Mouse (Mus musculus): ENCODE results near the gene Camta1. TPM values are rescaled to one million over a fixed set of nuclear protein-coding genes. Genes with fewer than 3 reads are reported as not detected.

Gene Camta1
- polyA plus RNA-seq, 1 experiment from 2014 or later: 171 TPM

GRCm38 (mm10) chr4:151900735-151901134, 39.1 kb upstream of the Camta1 start:
- H3K9ac ChIP-seq: no peak overlapping the region
- DNase-seq (ENCODE audit: low spot score): no peak
- H3K4me3 ChIP-seq (replicated peaks; ENCODE audit: low read length): no peak overlapping the region
- H3K27me3 ChIP-seq (ENCODE audit: control insufficient read depth, insufficient read depth, low read length): no peaks in the 10 kb centered on the region
- WGBS: 58% methylated on average over 6 of the region's 6 CpGs
- H3K9me3 ChIP-seq (ENCODE audit: control insufficient read depth, low read length): no peaks in the 10 kb centered on the region
- H3K4me1 ChIP-seq (replicated peaks; ENCODE audit: control insufficient read depth, insufficient read depth, low read length): no peaks in the 10 kb centered on the region
- H3K36me3 ChIP-seq (replicated peaks; ENCODE audit: control insufficient read depth, insufficient read depth): no peaks in the 10 kb centered on the region
- H3K27ac ChIP-seq: no peak overlapping the region
- no peak for ATAC-seq (ENCODE audit: low FRiP score)
- no peak overlapping the region for H3K4me2 ChIP-seq (replicated peaks)

GRCm38 (mm10) chr4:151899707-151900384, 38.2 kb upstream of the Camta1 start:
- no peaks in the 10 kb centered on the region for H3K27me3 ChIP-seq (ENCODE audit: control insufficient read depth, insufficient read depth, low read length)
- H3K4me2 ChIP-seq (replicated peaks): no peak overlapping the region
- H3K4me3 ChIP-seq (replicated peaks; ENCODE audit: low read length): no peak overlapping the region
- H3K4me1 ChIP-seq (replicated peaks; ENCODE audit: control insufficient read depth, insufficient read depth, low read length): no peaks in the 10 kb centered on the region
- no peak overlapping the region for H3K9ac ChIP-seq
- H3K27ac ChIP-seq: no peak overlapping the region
- no peaks in the 10 kb centered on the region for H3K36me3 ChIP-seq (replicated peaks; ENCODE audit: control insufficient read depth, insufficient read depth)
- ATAC-seq (ENCODE audit: low FRiP score) (no peak), DNase-seq (ENCODE audit: low spot score) (no peak)
- WGBS: 75% methylated on average over 11 of the region's 11 CpGs
- H3K9me3 ChIP-seq (ENCODE audit: control insufficient read depth, low read length): no peaks in the 10 kb centered on the region

- H3K4me2 ChIP-seq (replicated peaks): no peak overlapping the region
- WGBS: 37% methylated on average over 13 of the region's 13 CpGs
- H3K27me3 ChIP-seq (ENCODE audit: control insufficient read depth, insufficient read depth, low read length): no peaks in the 10 kb centered on the region
- H3K4me1 ChIP-seq (replicated peaks; ENCODE audit: control insufficient read depth, insufficient read depth, low read length): no peaks in the 10 kb centered on the region
- no peaks in the 10 kb centered on the region for H3K36me3 ChIP-seq (replicated peaks; ENCODE audit: control insufficient read depth, insufficient read depth)
- no peak overlapping the region for H3K27ac ChIP-seq
- H3K9me3 ChIP-seq (ENCODE audit: control insufficient read depth, low read length): no peaks in the 10 kb centered on the region
- ATAC-seq (ENCODE audit: low FRiP score) (no peak), DNase-seq (ENCODE audit: low spot score) (no peak)
- no peak overlapping the region for H3K4me3 ChIP-seq (replicated peaks; ENCODE audit: low read length)
- no peak overlapping the region for H3K9ac ChIP-seq
Observed at GRCm38 (mm10) chr4:151898600-151899245, 37.0 kb upstream of the Camta1 start.

- Histone ChIP-seq H3K9ac (no peak overlapping the region), H3K4me2 (replicated peaks) (no peak overlapping the region), H3K4me1 (replicated peaks; ENCODE audit: control insufficient read depth, insufficient read depth, low read length) (no peaks in the 10 kb centered on the region), H3K27me3 (ENCODE audit: control insufficient read depth, insufficient read depth, low read length) (no peaks in the 10 kb centered on the region), H3K4me3 (replicated peaks; ENCODE audit: low read length) (no peak overlapping the region), H3K27ac (no peak overlapping the region), H3K36me3 (replicated peaks; ENCODE audit: control insufficient read depth, insufficient read depth) (no peaks in the 10 kb centered on the region), H3K9me3 (ENCODE audit: control insufficient read depth, low read length) (no peaks in the 10 kb centered on the region)
- ATAC-seq (ENCODE audit: low FRiP score) (no peak), DNase-seq (ENCODE audit: low spot score) (no peak)
- 73% methylated on average over 9 of the region's 9 CpGs for WGBS
Observed at GRCm38 (mm10) chr4:151897069-151897617, 35.5 kb upstream of the Camta1 start.

GRCm38 (mm10) chr4:151895624-151896023, 33.9 kb upstream of the Camta1 start:
- DNase-seq (ENCODE audit: low spot score): no peak
- Histone ChIP-seq H3K4me2 (replicated peaks) (no peak overlapping the region), H3K27me3 (ENCODE audit: control insufficient read depth, insufficient read depth, low read length) (no peaks in the 10 kb centered on the region), H3K4me3 (replicated peaks; ENCODE audit: low read length) (no peak overlapping the region), H3K36me3 (replicated peaks; ENCODE audit: control insufficient read depth, insufficient read depth) (no peaks in the 10 kb centered on the region), H3K4me1 (replicated peaks; ENCODE audit: control insufficient read depth, insufficient read depth, low read length) (no peaks in the 10 kb centered on the region), H3K9me3 (ENCODE audit: control insufficient read depth, low read length) (no peaks in the 10 kb centered on the region), H3K27ac (no peak overlapping the region), H3K9ac (no peak overlapping the region)
- ATAC-seq (ENCODE audit: low FRiP score): no peak
- 88% methylated on average over 7 of the region's 7 CpGs for WGBS

- Histone ChIP-seq H3K36me3 (replicated peaks; ENCODE audit: control insufficient read depth, insufficient read depth) (no peaks in the 10 kb centered on the region), H3K4me1 (replicated peaks; ENCODE audit: control insufficient read depth, insufficient read depth, low read length) (no peaks in the 10 kb centered on the region), H3K9me3 (ENCODE audit: control insufficient read depth, low read length) (no peaks in the 10 kb centered on the region), H3K9ac (no peak overlapping the region), H3K4me2 (replicated peaks) (no peak overlapping the region), H3K27ac (no peak overlapping the region), H3K4me3 (replicated peaks; ENCODE audit: low read length) (no peak overlapping the region), H3K27me3 (ENCODE audit: control insufficient read depth, insufficient read depth, low read length) (no peaks in the 10 kb centered on the region)
- DNase-seq (ENCODE audit: low spot score): no peak
- 90% methylated on average over 12 of the region's 12 CpGs for WGBS
- no peak for ATAC-seq (ENCODE audit: low FRiP score)
Observed at GRCm38 (mm10) chr4:151894926-151895325, 33.2 kb upstream of the Camta1 start.

GRCm38 (mm10) chr4:151893241-151893640, 31.6 kb upstream of the Camta1 start:
- DNase-seq (ENCODE audit: low spot score): no peak

GRCm38 (mm10) chr4:151881590-151881989, 19.9 kb upstream of the Camta1 start:
- no peak overlapping the region for H3K9ac ChIP-seq
- H3K9me3 ChIP-seq (ENCODE audit: control insufficient read depth, low read length): no peaks in the 10 kb centered on the region
- H3K27ac ChIP-seq: no peak overlapping the region
- H3K4me3 ChIP-seq (replicated peaks; ENCODE audit: low read length): no peak overlapping the region
- ATAC-seq (ENCODE audit: low FRiP score): no peak
- H3K27me3 ChIP-seq (ENCODE audit: control insufficient read depth, insufficient read depth, low read length): no peaks in the 10 kb centered on the region
- no peak for DNase-seq (ENCODE audit: low spot score)
- no peak overlapping the region for H3K4me2 ChIP-seq (replicated peaks)
- no peaks in the 10 kb centered on the region for H3K36me3 ChIP-seq (replicated peaks; ENCODE audit: control insufficient read depth, insufficient read depth)
- H3K4me1 ChIP-seq (replicated peaks; ENCODE audit: control insufficient read depth, insufficient read depth, low read length): no peaks in the 10 kb centered on the region
- 95% methylated on average over 12 of the region's 12 CpGs for WGBS

More at GRCm38 (mm10) chr4:151893241-151893640, 31.6 kb upstream of the Camta1 start:
- no peak overlapping the region for H3K27ac ChIP-seq
- H3K36me3 ChIP-seq (replicated peaks; ENCODE audit: control insufficient read depth, insufficient read depth): no peaks in the 10 kb centered on the region
- no peak for ATAC-seq (ENCODE audit: low FRiP score)
- WGBS: 83% methylated on average over 6 of the region's 6 CpGs
- H3K9ac ChIP-seq: no peak overlapping the region
- no peak overlapping the region for H3K4me2 ChIP-seq (replicated peaks)
- no peaks in the 10 kb centered on the region for H3K9me3 ChIP-seq (ENCODE audit: control insufficient read depth, low read length)
- no peaks in the 10 kb centered on the region for H3K27me3 ChIP-seq (ENCODE audit: control insufficient read depth, insufficient read depth, low read length)
- H3K4me3 ChIP-seq (replicated peaks; ENCODE audit: low read length): no peak overlapping the region
- H3K4me1 ChIP-seq (replicated peaks; ENCODE audit: control insufficient read depth, insufficient read depth, low read length): no peaks in the 10 kb centered on the region

- H3K4me1 ChIP-seq (replicated peaks; ENCODE audit: control insufficient read depth, insufficient read depth, low read length): 0 out of 2 replicates have a peak, but pooled peaks cover 6% of the 10 kb centered on the region
- no peaks in the 10 kb centered on the region for H3K9me3 ChIP-seq (ENCODE audit: control insufficient read depth, low read length)
- WGBS: 74% methylated on average over 5 of the region's 5 CpGs
- no peak overlapping the region for H3K9ac ChIP-seq
- H3K36me3 ChIP-seq (replicated peaks; ENCODE audit: control insufficient read depth, insufficient read depth): no peaks in the 10 kb centered on the region
- no peak overlapping the region for H3K4me3 ChIP-seq (replicated peaks; ENCODE audit: low read length)
- ATAC-seq (ENCODE audit: low FRiP score) (no peak), DNase-seq (ENCODE audit: low spot score) (no peak)
- no peak overlapping the region for H3K4me2 ChIP-seq (replicated peaks)
- no peaks in the 10 kb centered on the region for H3K27me3 ChIP-seq (ENCODE audit: control insufficient read depth, insufficient read depth, low read length)
- no peak overlapping the region for H3K27ac ChIP-seq
Observed at GRCm38 (mm10) chr4:151880044-151880690, 18.5 kb upstream of the Camta1 start.
